Mouse (Mus musculus) cerebral cortex, adult 2 months (tissue): ENCODE results near the gene Catsperd.

ENCODE experiments used
- WGBS: fragments of 180-500 bp; shearing (Covaris S2); methylation state at CpG from one replicate; pipeline ENCODE4 v1.1.7; 2018; 5-methylcytosine and 5-hydroxymethylcytosine counted together

The Catsperd gene

DNA sequence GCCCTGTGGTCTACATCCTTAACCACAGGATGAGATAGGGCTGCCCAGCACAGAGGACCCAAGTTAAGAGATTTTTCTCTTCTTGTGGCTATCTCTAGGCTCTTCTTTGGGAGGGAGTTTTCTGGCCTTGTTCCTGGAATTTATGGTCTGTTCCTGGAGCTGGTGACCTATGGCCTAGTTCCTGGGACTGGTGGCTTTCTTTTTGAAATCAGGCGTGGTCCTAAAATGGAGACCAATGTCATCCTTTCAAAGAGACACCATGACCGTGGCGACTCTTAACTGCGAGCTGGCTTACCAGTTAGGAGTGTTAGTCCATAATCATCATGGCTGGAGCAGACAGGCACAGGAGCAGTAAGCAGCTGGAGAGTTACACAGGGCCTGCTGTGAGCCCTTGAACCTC is 38.4 kb downstream of the Catsperd start:
- 91% methylated on average over 4 of the region's 4 CpGs for WGBS

- 78% methylated on average over 3 of the region's 3 CpGs for WGBS
Measured at GRCm38 (mm10) chr17:56667591-56667990, 39.6 kb downstream of the Catsperd start.

- 3% methylated on average over 31 of the region's 31 CpGs for WGBS
Measured at GRCm38 (mm10) chr17:56668384-56669144, 40.6 kb downstream of the Catsperd start.

DNA sequence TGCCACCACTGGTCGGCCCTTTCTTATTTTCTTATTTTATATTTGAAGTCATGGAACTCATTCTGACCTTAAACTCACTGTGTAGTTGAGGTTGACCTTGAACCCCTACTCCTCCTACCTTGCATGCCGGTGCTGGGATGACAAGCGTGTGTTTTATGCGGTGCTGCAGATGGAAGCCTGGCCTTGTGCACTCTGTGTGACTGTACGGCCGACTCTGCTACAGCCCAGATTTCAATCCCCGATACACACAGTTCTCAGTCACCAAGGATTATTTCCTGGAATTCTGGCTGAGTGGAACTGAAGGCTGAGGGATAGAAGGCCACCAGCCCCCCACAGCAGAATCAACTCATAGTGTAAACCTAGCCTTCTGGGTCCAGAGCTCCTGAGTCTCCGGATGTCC is 41.8 kb downstream of the Catsperd start:
- WGBS: 92% methylated on average over 8 of the region's 8 CpGs

- WGBS: 1% methylated on average over 63 of the region's 66 CpGs
Measured at GRCm38 (mm10) chr17:56672941-56673646, 45.2 kb downstream of the Catsperd start, which contains the start of gene Ranbp3. Gene Ranbp3 (plus strand): TSS chr17:56673294.

- WGBS: under 1% methylated on average over 37 of the region's 37 CpGs
Measured at GRCm38 (mm10) chr17:56673647-56674416, 45.9 kb downstream of the Catsperd start.

DNA sequence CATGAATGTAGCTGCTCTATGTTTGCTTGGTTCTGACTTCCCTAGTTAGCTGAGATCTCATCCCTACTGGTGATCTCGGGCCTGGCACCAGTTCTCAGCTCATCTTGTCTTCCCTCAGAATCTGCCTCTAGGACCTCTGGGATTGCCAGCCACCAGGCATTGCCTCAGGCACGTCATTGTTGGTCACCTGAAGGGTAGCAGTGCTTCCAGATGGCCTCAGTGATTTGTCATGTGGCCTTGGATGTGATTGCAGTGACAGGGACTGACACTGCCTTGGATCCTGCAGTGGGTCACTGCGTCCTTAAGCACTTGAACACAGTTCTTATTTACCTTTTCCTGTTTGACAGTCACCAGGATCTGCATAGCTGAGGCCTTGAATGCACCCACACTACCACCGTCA is 53.8 kb downstream of the Catsperd start:
- WGBS: 59% methylated on average over 4 of the region's 4 CpGs

- WGBS: 75% methylated on average over 3 of the region's 3 CpGs
Measured at GRCm38 (mm10) chr17:56682880-56683279, 54.9 kb downstream of the Catsperd start.

DNA sequence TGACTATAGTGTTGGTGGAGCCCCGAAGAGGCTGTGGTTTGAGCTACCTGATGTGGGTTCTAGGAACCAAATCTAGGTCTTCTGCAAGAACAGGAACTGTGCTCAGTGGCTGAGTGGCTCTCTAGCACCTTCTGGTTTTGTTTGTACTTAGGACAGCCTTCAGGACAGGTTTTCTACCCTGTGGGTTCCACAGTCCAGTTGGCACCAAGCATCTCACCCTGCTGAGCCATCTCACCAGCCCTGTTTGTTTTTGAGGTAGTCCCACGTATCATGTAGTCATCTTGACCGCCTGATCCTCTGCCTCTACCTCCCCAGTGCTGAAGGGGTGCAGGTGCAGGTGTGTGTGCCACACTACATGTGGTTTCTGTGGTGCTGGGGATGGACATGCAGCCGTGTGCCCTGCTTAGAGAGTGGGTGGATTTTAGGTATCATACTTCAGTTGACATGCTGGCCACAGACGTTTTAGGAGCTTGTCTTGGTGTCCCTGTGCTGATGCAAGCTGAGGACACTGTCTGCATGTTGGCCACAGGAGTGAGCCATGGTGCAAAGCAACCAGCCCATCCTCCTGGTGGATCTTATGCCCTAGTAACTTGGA is 55.7 kb downstream of the Catsperd start:
- WGBS: 75% methylated on average over 5 of the region's 5 CpGs

GRCm38 (mm10) chr17:56684649-56685048 is 56.7 kb downstream of the Catsperd start:
- WGBS: 55% methylated on average over 2 of the region's 2 CpGs

GRCm38 (mm10) chr17:56686801-56687200 is 58.9 kb downstream of the Catsperd start:
- WGBS: 75% methylated on average over 4 of the region's 4 CpGs

DNA sequence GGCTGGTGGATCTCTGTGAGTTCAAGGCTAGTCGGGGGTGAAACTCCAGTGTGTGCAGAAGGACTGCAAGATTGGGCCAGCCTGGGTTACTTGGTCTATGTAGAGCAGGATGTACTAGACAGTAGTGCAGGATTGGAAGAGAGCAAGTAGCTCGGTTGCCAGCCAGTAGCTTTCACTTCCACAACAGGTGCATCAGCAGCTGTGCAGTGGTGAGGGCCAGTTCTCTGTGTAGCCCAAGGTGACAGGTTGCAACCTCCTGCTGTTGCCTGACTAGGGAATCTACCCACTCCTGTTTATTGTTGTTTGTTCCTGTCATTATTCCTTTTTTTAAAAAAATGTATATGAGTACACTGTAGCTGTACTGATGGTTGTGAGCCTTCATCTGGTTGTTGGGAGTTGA is 60.7 kb downstream of the Catsperd start:
- 89% methylated on average over 2 of the region's 2 CpGs for WGBS

DNA sequence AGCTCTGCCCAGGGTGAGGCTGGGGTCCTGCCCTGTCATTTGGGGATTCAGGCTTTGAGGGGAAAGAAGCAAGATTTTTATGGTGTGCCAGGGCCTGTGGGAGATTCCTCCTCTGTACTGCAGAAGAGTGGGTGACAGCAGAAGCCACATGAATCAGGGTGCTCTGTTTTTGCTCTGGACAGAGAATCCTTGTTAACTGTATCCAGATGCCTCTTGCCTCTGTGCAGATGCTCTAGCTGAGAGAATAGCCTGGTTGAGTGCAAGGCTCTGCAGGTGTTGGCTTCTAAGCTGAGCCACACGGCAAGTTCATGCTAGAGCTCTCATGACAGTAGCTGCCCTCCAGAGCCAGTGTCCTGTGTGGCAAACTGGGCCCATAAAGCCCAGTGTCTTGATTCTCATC is 65.5 kb downstream of the Catsperd start:
- 33% methylated on average over 1 of the region's 1 CpGs for WGBS

- 12% methylated on average over 6 of the region's 6 CpGs for WGBS
Measured at GRCm38 (mm10) chr17:56693851-56694310, 65.9 kb downstream of the Catsperd start.

- 87% methylated on average over 2 of the region's 2 CpGs for WGBS
Measured at GRCm38 (mm10) chr17:56700451-56700850, 72.5 kb downstream of the Catsperd start.

DNA sequence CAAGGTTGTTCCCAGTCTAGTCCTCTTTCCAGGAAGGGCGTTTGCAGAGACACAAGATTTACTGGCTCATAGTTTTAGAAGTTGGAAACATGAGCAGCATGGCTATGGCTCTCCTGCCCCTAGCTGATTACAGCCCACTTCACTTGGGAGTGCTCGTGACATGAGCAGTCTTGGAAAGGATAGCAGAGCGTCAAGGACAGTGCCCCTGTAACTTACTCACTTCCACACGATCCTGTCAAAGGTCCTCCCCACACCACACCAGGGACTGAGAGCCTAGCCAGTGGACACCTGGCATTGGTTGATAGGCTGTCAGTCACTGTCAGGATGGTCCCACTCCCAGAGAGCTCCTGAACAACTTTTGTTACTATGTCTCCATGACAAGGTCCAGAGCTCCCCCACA is 75.1 kb downstream of the Catsperd start:
- 83% methylated on average over 4 of the region's 4 CpGs for WGBS

- WGBS: 100% methylated on average over 1 of the region's 1 CpGs
Measured at GRCm38 (mm10) chr17:56706515-56706914, 78.6 kb downstream of the Catsperd start.

GRCm38 (mm10) chr17:56708692-56709091 is 80.7 kb downstream of the Catsperd start:
- 51% methylated on average over 4 of the region's 4 CpGs for WGBS

GRCm38 (mm10) chr17:56709708-56710107 is 81.8 kb downstream of the Catsperd start:
- 85% methylated on average over 3 of the region's 3 CpGs for WGBS
